Mouse (Mus musculus) neural tube, embryonic 12.5 days (tissue): ENCODE results near the gene Eif4g3. TPM values are rescaled to one million over a fixed set of nuclear protein-coding genes. Genes with fewer than 3 reads are reported as not detected.

Experiments
- ATAC-seq: fragments of 200-750 bp; cut with Nextera tagmentation; 2 replicates; pipeline ENCODE4 v1.8.0; 2017; ENCODE audit warnings: low read depth, mild to moderate bottlenecking, moderate TSS enrichment, moderate library complexity; ENCODE audit not compliant: low FRiP score
- H3K27ac ChIP-seq: fragments of 300-500 bp; sonication (generic); 2 replicates; pipeline ENCODE4 v1.5.1; 2016
- H3K27me3 ChIP-seq: fragments of 300-500 bp; sonication (generic); replicated peaks from 2 replicates; pipeline ENCODE4 v1.6.1; 2016; ENCODE audit warnings: mild to moderate bottlenecking
- H3K36me3 ChIP-seq: fragments of 300-500 bp; sonication (generic); 2 replicates; pipeline ENCODE4 v1.6.1; 2016; ENCODE audit warnings: mild to moderate bottlenecking
- H3K4me1 ChIP-seq: fragments of 300-500 bp; sonication (generic); 2 replicates; pipeline ENCODE4 v1.6.1; 2016
- H3K4me2 ChIP-seq: fragments of 300-500 bp; sonication (generic); replicated peaks from 2 replicates; pipeline ENCODE4 v1.6.1; 2016; ENCODE audit warnings: mild to moderate bottlenecking
- H3K4me3 ChIP-seq: fragments of 300-500 bp; sonication (generic); 2 replicates; pipeline ENCODE4 v1.5.1; 2016
- H3K9ac ChIP-seq: fragments of 300-500 bp; sonication (generic); 2 replicates; pipeline ENCODE4 v1.6.1; 2016; ENCODE audit warnings: mild to moderate bottlenecking
- H3K9me3 ChIP-seq: fragments of 300-500 bp; sonication (generic); 2 replicates; pipeline ENCODE4 v1.6.1; 2016; ENCODE audit warnings: mild to moderate bottlenecking
- WGBS: fragments of 180-500 bp; shearing (Covaris S2); methylation state at CpG from one replicate; pipeline ENCODE4 v1.1.7; 2016; 5-methylcytosine and 5-hydroxymethylcytosine counted together
- polyA plus RNA-seq: library from polyadenylated mRNA; unstranded; fragments of >200 nt; fragmentation: Nextera tagmentation; extraction: Ambion mirVana; gene quantifications from 2 replicates; pipeline ENCODE4 v1.2.1, GENCODE M21; 2016

Eif4g3 gene
- polyA plus RNA-seq, 1 experiment from 2014 or later, result 60.4 TPM

DNA sequence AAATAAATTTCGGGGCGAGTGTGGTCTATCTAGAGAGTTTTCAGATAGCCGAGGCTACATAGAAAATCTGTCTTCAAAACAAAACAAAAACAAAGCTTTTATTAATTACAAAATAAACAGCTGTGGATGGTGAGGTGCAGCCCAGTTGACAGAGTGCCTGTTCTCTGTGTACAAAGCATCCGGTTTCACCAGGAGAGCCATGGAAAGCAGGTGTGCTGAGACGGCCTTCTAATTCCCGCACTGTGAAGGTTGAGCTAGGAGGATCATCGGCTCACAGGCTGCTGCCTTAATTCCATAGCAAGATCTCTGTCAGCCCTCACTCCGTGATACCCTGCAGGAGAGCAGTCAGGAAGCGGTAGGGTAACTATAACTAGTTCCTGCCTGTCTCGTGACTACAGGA is 109.0 kb downstream of the Eif4g3 start:
- H3K36me3 ChIP-seq, result peaks cover 70% of the 10 kb centered on the region
- WGBS, result 89% methylated on average over 10 of the region's 10 CpGs
- H3K9ac ChIP-seq, result no peak overlapping the region
- no peaks in the 10 kb centered on the region for H3K27me3 ChIP-seq
- no peaks in the 10 kb centered on the region for H3K9me3 ChIP-seq
- H3K4me2 ChIP-seq, result no peak overlapping the region
- ATAC-seq, result no peak
- H3K27ac ChIP-seq, result no peak overlapping the region
- H3K4me3 ChIP-seq, result no peak overlapping the region
- H3K4me1 ChIP-seq, result no peaks in the 10 kb centered on the region

DNA sequence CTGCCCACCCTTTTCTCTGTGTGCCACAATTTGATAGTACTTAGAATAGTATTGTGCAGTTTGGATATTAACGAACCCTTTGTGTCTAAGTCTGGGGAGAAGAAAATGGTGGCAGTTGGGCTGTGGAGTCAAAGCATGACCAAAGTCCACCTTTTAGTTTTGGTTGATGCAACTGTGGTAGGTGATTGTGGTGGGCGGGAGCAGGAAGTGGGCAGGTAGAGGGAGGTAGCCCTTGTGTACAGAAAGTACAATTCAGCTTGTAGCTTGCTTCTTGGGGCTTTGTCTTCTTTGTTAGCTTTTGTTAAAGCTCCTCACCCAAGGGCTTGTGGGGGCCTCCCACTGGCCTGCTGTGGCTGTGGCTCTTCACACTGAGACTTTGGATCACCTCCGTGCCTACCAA is 109.6 kb downstream of the Eif4g3 start:
- Histone ChIP-seq H3K27me3 (no peaks in the 10 kb centered on the region), H3K27ac (no peak overlapping the region), H3K4me3 (no peak overlapping the region), H3K4me1 (no peaks in the 10 kb centered on the region), H3K9me3 (no peaks in the 10 kb centered on the region), H3K4me2 (no peak overlapping the region), H3K9ac (no peak overlapping the region), H3K36me3 (peaks cover 68% of the 10 kb centered on the region)
- no peak for ATAC-seq
- 91% methylated on average over 3 of the region's 3 CpGs for WGBS

DNA sequence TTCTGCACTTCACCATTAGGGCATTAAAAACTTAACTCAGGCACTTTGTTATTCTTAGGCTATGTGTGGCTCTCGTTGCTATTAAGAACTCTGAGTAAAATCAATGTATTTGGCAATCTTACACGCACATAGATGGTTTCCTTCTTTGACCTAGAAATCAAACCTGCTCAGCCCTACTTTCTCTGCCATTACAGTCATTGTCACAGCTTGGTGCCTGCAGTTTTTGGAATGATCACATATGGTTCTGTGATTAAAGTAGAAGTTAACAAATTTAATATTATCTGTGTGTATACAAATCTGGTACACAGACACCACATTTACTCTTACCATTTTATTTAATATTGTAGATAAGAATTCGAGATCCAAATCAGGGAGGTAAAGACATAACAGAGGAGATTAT is 112.1 kb downstream of the Eif4g3 start:
- ATAC-seq, result no peak
- Histone ChIP-seq H3K4me2 (no peak overlapping the region), H3K4me3 (no peak overlapping the region), H3K9me3 (no peaks in the 10 kb centered on the region), H3K9ac (no peak overlapping the region), H3K4me1 (no peaks in the 10 kb centered on the region; the same call in 1 of the 2 replicates), H3K27ac (no peak overlapping the region), H3K36me3 (peaks cover 77% of the 10 kb centered on the region), H3K27me3 (no peaks in the 10 kb centered on the region)
- 87% methylated on average over 3 of the region's 3 CpGs for WGBS

DNA sequence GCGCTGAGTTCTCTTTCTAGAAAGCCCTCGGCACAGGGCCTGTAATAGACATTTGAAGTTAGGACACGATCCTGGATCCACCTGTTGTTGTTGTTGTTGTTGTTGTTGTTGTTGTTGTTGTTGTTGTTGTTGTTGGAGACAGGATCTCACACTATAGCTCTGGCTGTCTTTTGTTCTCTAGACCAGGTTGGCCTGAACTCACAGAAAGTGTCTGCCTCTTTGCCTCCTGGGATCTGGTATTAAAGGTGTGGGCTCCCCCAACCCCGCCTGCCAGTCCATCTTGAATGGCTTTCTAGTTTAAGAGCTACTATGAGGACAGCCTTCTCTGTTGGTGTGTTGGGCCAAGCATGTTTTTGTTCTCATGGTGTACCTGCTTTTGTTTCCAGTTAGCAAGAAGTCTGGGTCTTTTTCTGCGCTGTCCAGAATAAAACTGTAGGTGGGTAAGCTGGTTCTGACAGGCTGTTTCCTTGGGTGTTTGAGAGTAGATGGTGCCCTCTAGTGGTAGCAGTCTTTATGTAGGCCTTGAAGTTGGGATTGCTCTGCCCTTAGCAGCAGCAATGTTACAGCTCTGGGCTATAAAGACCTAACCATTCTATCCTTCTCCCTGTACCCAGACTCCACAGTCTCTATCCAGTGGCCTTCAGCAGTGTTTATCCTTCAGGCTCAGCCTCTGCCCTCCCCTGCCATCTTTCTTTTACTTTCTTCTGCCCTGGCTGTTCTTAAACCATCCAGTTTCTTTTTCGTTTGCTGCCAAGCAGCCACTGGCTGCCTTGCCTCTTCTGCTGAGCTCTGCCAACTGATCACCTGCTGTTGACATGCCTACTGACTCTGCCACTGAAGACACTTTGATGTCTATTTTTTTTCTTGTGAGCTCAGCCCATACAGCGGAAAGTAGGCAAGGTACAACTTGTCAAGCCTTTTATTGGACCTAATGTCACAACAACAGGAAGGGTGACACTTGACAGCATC is 114.9 kb downstream of the Eif4g3 start:
- H3K4me1 ChIP-seq, result no peaks in the 10 kb centered on the region; the same call in 1 of the 2 replicates
- no peaks in the 10 kb centered on the region for H3K9me3 ChIP-seq
- H3K4me2 ChIP-seq, result no peak overlapping the region
- WGBS, result 91% methylated on average over 7 of the region's 7 CpGs
- H3K27ac ChIP-seq, result no peak overlapping the region
- no peak overlapping the region for H3K9ac ChIP-seq
- no peaks in the 10 kb centered on the region for H3K27me3 ChIP-seq
- no peak for ATAC-seq
- H3K36me3 ChIP-seq, result peaks cover 70% of the 10 kb centered on the region
- H3K4me3 ChIP-seq, result no peak overlapping the region

GRCm38 (mm10) chr4:138108541-138108940 is 115.7 kb downstream of the Eif4g3 start:
- peaks cover 65% of the 10 kb centered on the region for H3K36me3 ChIP-seq
- no peaks in the 10 kb centered on the region; the same call in 1 of the 2 replicates for H3K4me1 ChIP-seq
- 73% methylated on average over 2 of the region's 2 CpGs for WGBS
- no peaks in the 10 kb centered on the region for H3K9me3 ChIP-seq
- ATAC-seq, result no peak
- H3K27ac ChIP-seq, result no peak overlapping the region
- no peak overlapping the region for H3K9ac ChIP-seq
- no peak overlapping the region for H3K4me2 ChIP-seq
- H3K27me3 ChIP-seq, result no peaks in the 10 kb centered on the region
- H3K4me3 ChIP-seq, result no peak overlapping the region

GRCm38 (mm10) chr4:138109332-138109731 is 116.5 kb downstream of the Eif4g3 start:
- Histone ChIP-seq H3K27ac (no peak overlapping the region), H3K27me3 (no peaks in the 10 kb centered on the region), H3K4me2 (no peak overlapping the region), H3K9me3 (no peaks in the 10 kb centered on the region), H3K4me1 (no peaks in the 10 kb centered on the region; the same call in 1 of the 2 replicates), H3K4me3 (no peak overlapping the region), H3K9ac (no peak overlapping the region), H3K36me3 (peaks cover 65% of the 10 kb centered on the region)
- 23% methylated on average over 3 of the region's 3 CpGs for WGBS
- ATAC-seq, result no peak

DNA sequence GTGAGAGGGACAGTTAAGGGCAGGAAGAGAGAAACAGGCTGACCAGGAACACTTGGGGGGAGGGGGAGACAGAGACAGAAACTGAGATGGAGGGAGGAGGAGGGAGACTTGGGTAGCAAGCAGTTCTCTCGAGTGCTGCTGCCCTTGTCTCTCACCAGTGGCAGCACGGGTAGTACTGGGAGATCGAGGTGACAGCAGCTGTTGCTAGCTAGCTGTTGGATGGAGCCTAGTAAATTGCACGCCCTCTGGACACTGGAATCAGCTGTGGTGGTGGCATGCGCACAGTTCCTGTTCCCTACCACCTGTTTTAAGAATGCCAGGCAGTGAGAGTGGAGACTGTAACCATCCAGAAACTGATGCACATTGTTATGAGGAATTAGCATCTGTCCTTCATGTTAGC is 119.0 kb downstream of the Eif4g3 start:
- H3K4me1 ChIP-seq, result no peaks in the 10 kb centered on the region; the same call in 1 of the 2 replicates
- H3K4me3 ChIP-seq, result no peak overlapping the region
- no peak for ATAC-seq
- no peaks in the 10 kb centered on the region for H3K9me3 ChIP-seq
- H3K4me2 ChIP-seq, result no peak overlapping the region
- 74% methylated on average over 5 of the region's 5 CpGs for WGBS
- H3K27me3 ChIP-seq, result no peaks in the 10 kb centered on the region
- no peak overlapping the region for H3K27ac ChIP-seq
- no peak overlapping the region for H3K9ac ChIP-seq
- H3K36me3 ChIP-seq, result peaks cover 63% of the 10 kb centered on the region

DNA sequence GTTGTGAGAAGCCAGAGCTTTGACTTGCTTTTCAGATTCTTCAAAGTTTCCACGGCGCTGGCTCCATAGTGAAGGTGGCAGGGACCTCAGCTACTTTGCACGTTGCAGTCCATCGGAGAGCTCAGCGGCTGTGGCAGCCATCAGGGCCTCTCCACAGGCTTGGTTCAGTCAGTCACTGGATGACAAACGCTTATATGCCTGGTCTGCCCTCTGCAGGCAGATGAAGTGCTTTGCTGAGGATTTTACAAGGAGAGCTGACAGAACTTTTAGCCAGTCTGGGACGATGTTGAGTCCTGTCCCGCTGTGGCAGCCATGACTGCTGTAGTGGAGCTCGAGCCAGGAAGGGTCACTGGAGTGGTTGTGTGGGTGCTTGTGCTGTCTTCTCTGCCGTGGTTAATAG is 126.9 kb downstream of the Eif4g3 start:
- ATAC-seq, result no peak
- Histone ChIP-seq H3K9me3 (no peaks in the 10 kb centered on the region), H3K27me3 (no peaks in the 10 kb centered on the region), H3K4me3 (no peak overlapping the region), H3K9ac (no peak overlapping the region), H3K4me1 (no peaks in the 10 kb centered on the region), H3K4me2 (no peak overlapping the region), H3K36me3 (peaks cover 41% of the 10 kb centered on the region), H3K27ac (no peak overlapping the region)
- 58% methylated on average over 10 of the region's 10 CpGs for WGBS

DNA sequence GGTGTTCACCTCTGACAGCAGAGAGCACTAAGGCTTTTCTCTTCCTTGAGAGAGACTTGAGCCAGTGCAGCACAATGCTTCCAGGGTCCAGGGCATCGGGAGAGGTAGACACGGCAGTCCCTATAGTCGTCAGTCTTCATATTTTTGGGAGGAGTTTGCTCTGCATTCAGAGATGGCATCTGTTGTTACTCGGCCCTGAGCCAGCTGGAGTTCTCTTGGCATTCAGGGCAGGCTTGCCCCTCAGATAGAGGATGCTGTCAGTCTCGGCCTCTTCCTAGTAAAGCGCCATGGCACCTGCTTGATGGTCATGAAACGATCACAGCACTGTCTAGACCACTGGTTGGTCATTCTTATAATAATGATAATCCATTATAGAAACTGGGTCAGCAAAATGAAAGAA is 131.2 kb downstream of the Eif4g3 start:
- 87% methylated on average over 7 of the region's 7 CpGs for WGBS
- no peaks in the 10 kb centered on the region for H3K9me3 ChIP-seq
- no peak overlapping the region for H3K4me3 ChIP-seq
- no peaks in the 10 kb centered on the region for H3K4me1 ChIP-seq
- no peak overlapping the region for H3K27ac ChIP-seq
- H3K4me2 ChIP-seq, result no peak overlapping the region
- H3K36me3 ChIP-seq, result peaks cover 50% of the 10 kb centered on the region
- no peak for ATAC-seq
- no peaks in the 10 kb centered on the region for H3K27me3 ChIP-seq
- H3K9ac ChIP-seq, result no peak overlapping the region

DNA sequence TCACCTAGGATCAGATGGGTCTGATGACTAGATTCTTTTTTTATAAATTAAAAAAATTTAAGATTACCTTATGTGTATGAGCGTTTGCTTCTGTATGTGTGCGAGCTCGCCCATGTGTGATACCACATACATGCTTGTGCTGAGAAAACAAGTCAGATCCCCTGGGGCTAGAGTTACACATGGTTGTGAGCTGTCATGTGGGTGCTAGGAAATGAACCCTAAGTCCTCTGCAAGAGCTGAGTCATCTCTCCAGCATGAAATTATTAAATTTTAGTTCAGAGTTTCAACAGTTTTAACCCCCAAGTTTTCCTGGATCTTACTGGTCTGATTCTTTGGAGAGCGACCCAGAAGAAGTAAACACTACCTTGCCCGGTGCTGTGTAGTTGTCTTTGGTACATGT is 134.5 kb downstream of the Eif4g3 start:
- peaks cover 42% of the 10 kb centered on the region for H3K36me3 ChIP-seq
- peaks cover 6% of the 10 kb centered on the region for H3K4me1 ChIP-seq
- ATAC-seq, result no peak
- H3K9me3 ChIP-seq, result no peaks in the 10 kb centered on the region
- no peak overlapping the region for H3K27ac ChIP-seq
- no peak overlapping the region for H3K4me3 ChIP-seq
- H3K9ac ChIP-seq, result no peak overlapping the region
- 97% methylated on average over 5 of the region's 5 CpGs for WGBS
- H3K27me3 ChIP-seq, result no peaks in the 10 kb centered on the region
- no peak overlapping the region for H3K4me2 ChIP-seq

- Histone ChIP-seq H3K4me1 (peaks cover 6% of the 10 kb centered on the region), H3K4me3 (no peak overlapping the region), H3K4me2 (no peak overlapping the region), H3K27me3 (no peaks in the 10 kb centered on the region), H3K36me3 (peaks cover 45% of the 10 kb centered on the region), H3K9ac (no peak overlapping the region), H3K9me3 (no peaks in the 10 kb centered on the region), H3K27ac (no peak overlapping the region)
- 94% methylated on average over 7 of the region's 7 CpGs for whole genome bisulfite sequencing
- ATAC-seq, result no peak
These were observed 135.0 kb downstream of the Eif4g3 start for GRCm38 (mm10) chr4:138127781-138128180.

GRCm38 (mm10) chr4:138130149-138130548 is 137.3 kb downstream of the Eif4g3 start:
- Histone ChIP-seq H3K27ac (no peak overlapping the region), H3K9me3 (no peaks in the 10 kb centered on the region), H3K9ac (no peak overlapping the region), H3K4me2 (no peak overlapping the region), H3K27me3 (no peaks in the 10 kb centered on the region), H3K36me3 (peaks cover 51% of the 10 kb centered on the region), H3K4me3 (no peak overlapping the region), H3K4me1 (peaks cover 6% of the 10 kb centered on the region)
- 72% methylated on average over 2 of the region's 2 CpGs for WGBS
- no peak for ATAC-seq

DNA sequence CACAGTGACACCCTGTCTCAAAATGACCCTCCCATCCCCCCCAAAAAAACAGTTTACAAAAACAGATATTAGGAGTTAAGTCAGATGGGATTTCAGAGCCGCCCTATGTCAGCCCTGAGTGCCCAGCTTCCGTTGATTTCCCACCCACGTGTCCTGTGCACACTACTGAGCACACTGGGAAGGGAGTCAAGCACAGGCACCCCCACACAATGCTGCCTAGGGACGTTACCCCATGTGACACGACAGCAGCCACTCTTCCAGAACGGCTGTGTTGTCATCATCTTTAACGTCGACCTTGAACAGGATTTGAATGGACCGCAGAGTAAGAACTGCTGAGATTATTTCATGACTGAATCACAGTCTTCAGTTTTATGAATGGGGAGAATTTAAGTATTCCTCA is 138.4 kb downstream of the Eif4g3 start:
- Histone ChIP-seq H3K4me2 (no peak overlapping the region), H3K4me3 (no peak overlapping the region), H3K27ac (no peak overlapping the region), H3K27me3 (no peaks in the 10 kb centered on the region), H3K9ac (no peak overlapping the region), H3K4me1 (peaks cover 8% of the 10 kb centered on the region), H3K36me3 (peaks cover 41% of the 10 kb centered on the region), H3K9me3 (no peaks in the 10 kb centered on the region)
- 76% methylated on average over 9 of the region's 9 CpGs for WGBS
- ATAC-seq, result no peak
